Mouse (Mus musculus) kidney, postnatal 36 days (tissue): Measurements from ENCODE around the gene Lrig1.
A peak's percentile ranks its signal among the peaks of the same experiment; 100 is the strongest.

Experiments used
- DNase-seq, 2 experiments: peaks; one replicate each; pipeline ENCODE4 v3.0.0; 2021 to 2022; ENCODE audit warnings: mixed read lengths in 2 of 2

Gene Lrig1

GRCm38 (mm10) chr6:94646274-94646863, 53.6 kb downstream of the Lrig1 start:
- no peak for DNase-seq

GRCm38 (mm10) chr6:94645723-94646122, 54.2 kb downstream of the Lrig1 start:
- DNase-seq: no peak

GRCm38 (mm10) chr6:94644641-94645040, 55.3 kb downstream of the Lrig1 start:
- DNase-seq: peak; percentile 51 to 61

GRCm38 (mm10) chr6:94643989-94644388, 56.0 kb downstream of the Lrig1 start:
- no peak for DNase-seq

GRCm38 (mm10) chr6:94642048-94642447, 57.9 kb downstream of the Lrig1 start:
- DNase-seq: no peak

- no peak for DNase-seq
Observed at GRCm38 (mm10) chr6:94640297-94640696, 59.7 kb downstream of the Lrig1 start.

- no peak for DNase-seq
Observed at GRCm38 (mm10) chr6:94637024-94637434, 62.9 kb downstream of the Lrig1 start.

- no peak for DNase-seq
Observed at GRCm38 (mm10) chr6:94635343-94635742, 64.6 kb downstream of the Lrig1 start.

GRCm38 (mm10) chr6:94634710-94635109, 65.2 kb downstream of the Lrig1 start:
- DNase-seq: no peak

GRCm38 (mm10) chr6:94634274-94634673, 65.7 kb downstream of the Lrig1 start:
- no peak for DNase-seq

- DNase-seq: no peak
Observed at GRCm38 (mm10) chr6:94631779-94632082, 68.2 kb downstream of the Lrig1 start.

GRCm38 (mm10) chr6:94631051-94631778, 68.7 kb downstream of the Lrig1 start:
- no peak for DNase-seq

GRCm38 (mm10) chr6:94628787-94629186, 71.2 kb downstream of the Lrig1 start:
- DNase-seq: no peak

- no peak for DNase-seq
Observed at GRCm38 (mm10) chr6:94627714-94628595, 72.0 kb downstream of the Lrig1 start.

- DNase-seq: no peak
Observed at GRCm38 (mm10) chr6:94626807-94627206, 73.2 kb downstream of the Lrig1 start.

GRCm38 (mm10) chr6:94625896-94626295, 74.1 kb downstream of the Lrig1 start:
- no peak for DNase-seq

- no peak for DNase-seq
Observed at GRCm38 (mm10) chr6:94624543-94624942, 75.4 kb downstream of the Lrig1 start.

- DNase-seq: peak; percentile 65 to 86
Observed at GRCm38 (mm10) chr6:94622983-94623382, 77.0 kb downstream of the Lrig1 start.

GRCm38 (mm10) chr6:94620801-94621301, 79.1 kb downstream of the Lrig1 start:
- no peak for DNase-seq

GRCm38 (mm10) chr6:94620287-94620686, 79.7 kb downstream of the Lrig1 start:
- DNase-seq: no peak

GRCm38 (mm10) chr6:94618671-94619070, 81.3 kb downstream of the Lrig1 start:
- no peak for DNase-seq

- peak; percentile 33 to 58 for DNase-seq
Observed at GRCm38 (mm10) chr6:94615936-94616335, 84.0 kb downstream of the Lrig1 start.

- peak; percentile 42 to 45 for DNase-seq
Observed at GRCm38 (mm10) chr6:94614346-94614745, 85.6 kb downstream of the Lrig1 start.
